Mouse (Mus musculus): ENCODE results near the gene Rnaseh1. TPM values are rescaled to one million over a fixed set of nuclear protein-coding genes. Genes with fewer than 3 reads are reported as not detected.

The Rnaseh1 gene
- total RNA-seq, 2 experiments from 2014 or later, result 9.0 to 9.4 TPM

DNA sequence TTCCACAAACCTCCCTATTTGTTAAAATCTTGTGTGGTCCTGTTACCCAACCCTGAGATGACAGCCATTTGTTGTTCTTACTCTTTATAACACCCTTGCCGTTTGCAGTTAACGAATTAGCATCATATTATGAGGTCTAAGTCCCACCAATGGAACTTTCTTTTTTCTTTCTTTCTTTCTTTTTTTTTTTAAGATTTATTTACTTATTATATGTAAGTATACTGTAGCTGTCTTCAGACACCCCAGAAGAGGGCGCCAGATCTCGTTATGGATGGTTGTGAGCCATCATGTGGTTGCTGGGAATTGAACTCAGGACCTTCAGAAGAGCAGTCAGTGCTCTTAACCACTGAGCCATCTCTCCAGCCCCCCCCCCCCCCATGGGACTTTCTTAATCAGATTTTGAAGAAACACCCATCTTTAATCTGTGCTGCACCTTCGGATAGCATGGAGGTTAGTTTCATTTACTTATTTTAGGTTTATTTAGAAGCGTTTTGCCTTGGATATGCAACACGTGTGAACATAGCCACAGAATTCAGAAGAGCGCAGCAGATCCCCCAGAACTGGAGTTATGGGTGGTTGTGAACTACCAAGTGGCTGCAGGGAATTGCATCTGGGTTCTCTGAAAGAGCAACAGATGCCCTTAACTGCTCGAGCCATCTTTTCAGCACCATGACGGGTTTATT lies 24.8 kb downstream of the Rnaseh1 start:
- no peak for DNase-seq

DNA sequence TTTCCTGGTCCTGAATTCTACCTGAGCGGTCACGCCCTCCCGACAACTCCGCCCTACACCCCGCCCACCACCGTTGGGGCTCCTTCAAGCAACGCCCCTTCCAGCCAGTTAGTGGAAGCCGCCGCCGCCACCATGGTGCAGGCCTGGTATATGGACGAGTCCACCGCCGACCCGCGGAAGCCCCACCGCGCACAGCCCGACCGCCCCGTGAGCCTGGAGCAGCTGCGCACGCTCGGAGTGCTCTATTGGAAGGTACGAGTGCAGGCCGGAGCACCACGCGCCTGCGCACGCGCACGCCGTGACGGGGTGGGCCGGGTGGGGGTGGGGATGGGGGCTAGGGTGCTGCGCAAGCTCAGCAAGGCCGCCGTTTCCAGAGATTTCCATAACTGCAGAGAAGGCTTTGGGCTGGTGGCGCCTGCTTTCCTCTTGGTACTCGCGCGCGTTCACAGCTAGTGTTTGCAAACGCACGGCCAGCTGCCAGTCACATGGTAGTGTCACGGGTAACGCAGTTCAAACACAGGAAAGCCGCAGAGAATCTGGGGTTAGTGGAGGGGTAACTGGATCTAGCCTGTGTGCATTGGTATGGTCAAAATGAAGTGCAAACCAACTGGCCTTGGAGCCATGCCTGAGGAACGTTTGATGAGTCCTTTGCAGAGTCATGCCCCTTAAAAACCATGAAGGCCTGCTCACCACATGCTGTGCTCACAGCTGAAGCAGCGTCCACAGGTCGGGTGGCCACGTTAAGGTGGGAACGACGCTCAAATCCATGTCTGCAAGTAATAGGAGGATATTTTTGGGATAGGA lies 25.9 kb downstream of the Rnaseh1 start, which contains the start of gene Adi1:
Adi1 (plus strand) TSS at position 111 of the 804 bp plus-strand sequence.
- peak; percentile 81 for DNase-seq

DNA sequence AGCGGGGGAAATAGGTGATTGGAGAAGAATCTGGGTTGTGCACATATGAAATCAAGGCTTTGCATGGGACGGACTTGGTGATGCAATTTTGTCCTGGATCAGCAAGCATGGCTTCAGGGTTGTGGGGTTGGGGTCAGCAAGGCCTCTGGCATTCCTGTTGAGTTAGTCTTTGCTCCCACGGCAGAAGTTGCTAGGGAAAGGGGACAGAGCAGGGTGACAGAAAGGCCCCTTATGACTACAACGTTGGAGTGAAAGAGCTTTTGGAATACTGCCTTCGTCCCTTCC lies 26.5 kb downstream of the Rnaseh1 start:
- no peak for DNase-seq

DNA sequence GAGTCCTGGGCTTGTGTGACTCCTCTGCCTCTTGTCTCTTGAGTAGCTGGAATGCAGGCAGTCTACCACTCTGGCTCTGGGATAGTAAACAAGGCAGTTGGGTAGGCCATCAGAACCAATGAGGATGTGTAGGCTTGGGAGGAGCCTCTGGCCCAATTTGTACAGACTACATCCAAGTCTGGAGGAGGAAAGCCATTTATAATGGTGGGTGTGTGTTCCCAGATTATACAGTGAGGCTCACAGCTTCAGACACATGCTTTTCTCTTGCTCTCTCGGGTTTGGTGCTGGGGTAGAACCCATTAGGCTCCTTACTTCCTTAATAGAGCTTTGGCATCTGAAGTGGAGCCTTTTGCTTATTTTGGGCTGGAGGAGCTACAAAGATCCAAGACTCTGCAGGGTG lies 35.3 kb downstream of the Rnaseh1 start:
- DNase-seq, result no peak

DNA sequence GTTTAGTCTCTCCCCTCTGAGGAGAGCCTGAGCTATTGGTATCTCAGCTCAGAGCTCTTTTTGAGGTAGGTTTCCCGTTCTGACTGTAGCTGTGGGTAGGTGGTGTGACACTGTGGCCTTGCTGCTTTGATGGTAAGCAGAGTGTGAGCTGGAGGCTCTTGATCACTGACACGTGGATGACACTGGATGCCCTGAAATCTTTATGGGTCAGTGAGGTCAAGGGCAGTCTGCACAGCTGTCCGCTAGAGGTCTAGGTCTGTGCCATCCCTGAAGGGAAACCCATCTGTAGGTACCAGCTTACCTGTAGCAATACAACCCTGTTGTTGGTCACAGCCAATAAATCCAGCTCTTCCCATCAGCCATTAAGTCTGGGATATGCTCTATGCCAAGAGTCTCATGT lies 36.4 kb downstream of the Rnaseh1 start:
- DNase-seq, result no peak

DNA sequence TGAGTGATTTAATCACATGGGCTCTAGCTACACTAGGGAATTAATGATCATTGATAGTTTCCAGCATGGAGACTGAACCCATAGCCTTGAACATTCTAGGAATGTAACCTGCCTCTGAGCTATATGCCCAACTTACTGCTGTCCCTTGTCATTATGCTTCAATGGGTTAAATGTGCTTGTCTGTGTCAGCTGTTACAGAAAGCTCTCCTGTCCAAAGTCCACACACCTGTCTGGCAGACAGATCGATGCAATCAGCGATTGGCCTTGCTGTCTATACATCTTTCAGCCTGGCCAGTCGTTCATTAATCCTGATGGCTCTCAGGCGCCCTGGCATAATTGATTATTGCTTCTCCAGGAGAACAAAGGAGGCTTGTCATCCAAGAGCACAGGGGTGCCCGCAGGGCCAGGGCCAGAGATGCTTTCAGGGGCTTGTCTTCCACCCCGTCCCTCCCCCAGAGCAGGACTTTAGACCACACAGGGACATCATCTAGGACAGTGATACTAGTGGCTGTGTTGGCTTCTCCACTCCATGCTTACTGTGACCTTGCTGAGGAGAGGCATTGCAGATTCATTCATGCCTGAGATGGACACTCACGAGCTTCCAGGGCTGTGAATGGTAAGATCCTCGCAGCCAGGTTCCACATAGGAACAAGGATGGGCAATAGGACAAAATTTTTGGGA lies 36.9 kb downstream of the Rnaseh1 start:
- no peak for DNase-seq

DNA sequence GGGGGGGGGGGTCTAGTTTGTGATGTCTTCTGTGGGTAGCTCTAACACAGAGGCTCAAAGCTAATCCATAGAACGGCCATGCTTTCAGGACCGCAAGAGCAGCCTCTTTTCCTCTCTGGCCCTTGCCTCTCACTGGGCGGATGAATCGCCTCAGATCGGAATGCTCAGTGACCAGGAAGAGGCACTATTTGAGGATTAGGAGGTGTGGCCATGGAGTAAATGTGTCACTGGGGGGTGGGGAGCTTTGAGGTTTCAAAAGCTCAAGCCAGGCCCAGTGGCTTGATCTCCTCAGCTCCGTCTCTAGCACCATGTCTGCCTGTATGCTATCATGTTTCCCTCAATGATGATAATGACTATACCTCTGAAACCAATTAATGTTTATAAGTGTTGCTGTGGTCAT lies 39.6 kb downstream of the Rnaseh1 start:
- DNase-seq, result no peak

DNA sequence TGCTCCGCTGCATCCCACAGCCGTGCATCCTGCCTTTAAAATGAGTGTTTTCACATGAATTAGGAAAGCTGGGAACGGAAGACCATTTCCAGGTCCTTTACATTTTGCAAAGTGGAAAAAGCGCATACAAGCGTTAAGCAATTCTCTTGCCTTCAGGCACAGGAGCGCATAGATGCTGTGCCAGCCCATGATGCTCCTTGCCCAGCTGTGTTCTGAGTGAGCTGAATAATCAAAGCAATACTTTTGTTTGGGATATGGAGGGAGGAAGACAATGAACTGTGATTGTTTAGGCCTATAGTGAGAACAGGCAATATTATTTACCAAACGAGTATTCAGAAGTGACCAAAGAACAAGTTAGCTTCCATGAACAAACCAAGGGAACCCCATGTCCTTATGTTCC lies 41.3 kb downstream of the Rnaseh1 start:
- no peak for DNase-seq

DNA sequence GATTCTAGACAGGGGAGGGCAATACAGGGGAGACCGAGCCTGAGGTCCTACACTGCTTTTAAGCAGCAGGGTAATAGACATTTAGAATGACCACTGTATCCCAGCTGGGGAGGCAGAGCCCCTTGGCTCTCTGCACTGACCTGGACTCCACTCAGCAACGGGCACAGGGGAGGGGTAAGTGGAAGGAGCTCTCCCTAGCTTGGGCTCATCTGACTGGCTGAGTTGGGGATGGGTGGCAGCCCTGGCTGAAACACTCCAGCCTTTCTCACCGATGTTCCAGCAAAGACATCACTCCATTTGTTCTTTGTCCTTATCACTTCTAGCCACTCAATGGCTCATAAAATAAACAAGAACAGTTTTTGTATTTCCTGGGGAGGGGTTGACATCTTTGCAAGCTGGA lies 44.3 kb downstream of the Rnaseh1 start:
- no peak for DNase-seq

DNA sequence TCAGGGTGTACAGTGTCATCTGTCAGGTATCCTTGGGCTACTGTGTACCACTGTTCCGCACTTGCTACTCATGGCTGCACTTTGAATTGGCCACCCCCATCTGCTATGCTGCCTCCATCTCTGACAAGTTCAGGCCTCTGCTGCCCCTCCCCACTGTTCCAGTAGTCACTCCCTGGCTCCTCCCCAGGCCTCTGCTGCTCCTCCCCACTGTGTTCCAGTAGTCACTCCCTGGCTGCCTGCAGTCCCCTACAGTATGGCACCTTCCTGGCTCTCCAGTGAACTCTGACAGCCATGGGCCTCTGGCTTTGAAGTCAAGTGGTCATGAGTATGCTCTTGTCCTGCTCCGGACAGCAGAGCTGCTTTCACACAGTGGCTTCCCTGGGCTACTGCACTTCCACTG lies 44.8 kb downstream of the Rnaseh1 start:
- no peak for DNase-seq

DNA sequence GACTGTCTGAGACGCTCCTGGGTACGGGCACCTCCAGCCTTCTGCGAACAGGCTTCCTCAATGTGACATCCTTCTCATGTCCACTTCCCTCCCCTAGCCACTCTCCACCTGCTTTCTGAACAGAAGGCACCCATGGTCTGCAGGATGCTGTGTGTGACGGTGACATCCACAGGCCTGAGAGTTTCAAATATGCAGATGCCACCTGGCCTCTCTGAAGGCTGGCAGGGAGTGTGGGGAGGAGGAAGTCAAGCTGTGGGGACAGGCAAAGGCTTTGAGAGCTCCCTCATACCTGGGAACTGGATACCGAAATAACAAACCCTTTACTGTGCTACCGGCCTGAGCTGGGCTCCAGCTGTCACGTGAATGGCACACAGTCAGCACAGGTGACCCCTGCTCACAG lies 45.4 kb downstream of the Rnaseh1 start:
- no peak for DNase-seq

DNA sequence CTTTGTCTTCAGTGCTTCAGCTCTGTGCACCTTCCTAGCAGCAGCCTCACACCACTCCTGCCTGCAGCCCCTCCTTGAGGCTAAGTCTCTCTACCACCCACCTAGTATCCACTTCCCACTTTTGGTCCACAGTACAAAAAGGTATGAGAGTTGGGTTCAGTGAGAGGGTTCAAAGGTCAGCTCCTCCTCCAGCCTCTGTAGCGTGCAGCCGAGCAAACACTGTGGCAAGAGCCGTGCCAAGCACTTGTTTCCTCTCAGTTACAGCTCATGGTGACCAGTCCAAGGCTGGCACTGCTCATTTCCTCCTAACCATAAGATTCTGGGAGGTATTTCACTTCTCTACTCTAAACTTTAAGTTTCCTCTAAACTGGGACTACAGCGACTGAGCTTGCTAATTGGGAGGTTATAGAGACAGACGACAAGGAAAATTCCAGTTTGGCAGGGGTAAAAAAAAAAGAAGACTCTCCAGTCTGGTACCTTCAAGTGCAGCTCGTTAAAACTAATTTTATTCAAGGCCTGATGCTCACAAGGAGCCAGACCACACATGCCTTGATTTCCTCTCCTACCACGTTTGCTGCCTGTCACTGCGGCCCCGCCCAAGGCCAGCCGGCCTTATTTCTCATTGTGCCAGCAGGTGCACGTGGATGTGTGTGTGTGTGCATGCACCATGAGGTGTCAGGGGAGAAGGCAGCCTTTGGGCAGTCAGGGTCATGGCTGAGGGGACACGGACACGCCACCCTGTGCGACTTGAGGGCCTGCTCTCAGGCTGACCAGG lies 48.6 kb downstream of the Rnaseh1 start:
- DNase-seq, result no peak

DNA sequence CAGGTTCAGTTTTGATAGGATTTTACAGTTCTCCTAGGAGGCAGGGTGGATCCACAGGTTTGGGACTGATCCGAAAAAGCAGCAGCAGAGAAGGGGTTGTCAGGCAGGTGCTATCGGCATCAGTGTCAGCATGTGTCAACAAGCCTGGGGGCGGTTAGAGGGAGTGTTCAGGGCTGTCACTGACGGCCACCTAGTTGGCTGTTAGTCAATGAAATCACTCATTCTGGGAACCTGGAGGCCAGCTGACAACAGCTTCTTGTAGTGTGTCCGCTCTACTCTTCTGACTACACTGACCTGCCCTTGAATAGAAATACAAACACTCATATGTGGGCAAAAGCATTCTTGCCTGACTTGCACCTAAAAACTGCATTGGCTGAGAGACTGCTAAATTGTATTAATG lies 49.7 kb downstream of the Rnaseh1 start:
- no peak for DNase-seq

DNA sequence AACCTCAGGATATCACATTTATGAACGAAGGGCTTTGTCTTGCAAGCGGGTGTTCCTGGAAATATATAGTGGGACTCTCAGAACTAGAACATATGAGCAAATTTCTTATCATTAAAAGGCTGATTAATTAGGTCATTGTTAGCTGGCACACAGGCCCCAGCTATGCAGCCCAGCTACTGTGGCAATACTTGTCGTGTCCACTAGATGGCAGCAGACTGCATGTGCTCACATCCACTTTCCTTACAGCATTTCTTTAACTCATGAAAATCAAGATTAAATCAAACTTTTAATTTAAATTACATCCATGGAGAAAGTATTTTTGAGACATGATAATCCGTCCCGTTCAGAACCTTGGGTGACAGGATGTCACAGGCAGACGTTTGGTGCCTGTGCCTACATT lies 50.3 kb downstream of the Rnaseh1 start:
- DNase-seq, result peak; percentile 80

DNA sequence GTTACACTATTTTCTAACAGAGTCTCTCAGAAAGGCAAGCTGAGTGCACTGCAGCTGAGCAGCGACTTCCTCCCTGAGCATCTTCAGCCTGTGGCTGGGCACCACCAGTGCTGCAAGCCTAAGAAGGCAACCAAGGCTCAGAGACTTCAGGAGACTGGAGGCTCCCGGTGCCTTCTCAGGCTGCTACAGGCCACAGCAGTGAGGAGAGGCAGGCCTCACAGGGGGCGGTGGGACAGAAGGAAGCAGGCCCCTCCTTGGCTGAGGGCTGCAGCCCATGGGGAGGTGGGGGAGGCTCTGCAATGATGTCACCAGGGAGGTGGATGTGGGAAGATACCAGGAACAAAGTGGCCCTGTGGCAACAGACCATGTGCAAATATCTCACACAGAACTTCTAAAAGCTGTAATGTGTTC lies 50.7 kb downstream of the Rnaseh1 start:
- DNase-seq, result peak; percentile 24

DNA sequence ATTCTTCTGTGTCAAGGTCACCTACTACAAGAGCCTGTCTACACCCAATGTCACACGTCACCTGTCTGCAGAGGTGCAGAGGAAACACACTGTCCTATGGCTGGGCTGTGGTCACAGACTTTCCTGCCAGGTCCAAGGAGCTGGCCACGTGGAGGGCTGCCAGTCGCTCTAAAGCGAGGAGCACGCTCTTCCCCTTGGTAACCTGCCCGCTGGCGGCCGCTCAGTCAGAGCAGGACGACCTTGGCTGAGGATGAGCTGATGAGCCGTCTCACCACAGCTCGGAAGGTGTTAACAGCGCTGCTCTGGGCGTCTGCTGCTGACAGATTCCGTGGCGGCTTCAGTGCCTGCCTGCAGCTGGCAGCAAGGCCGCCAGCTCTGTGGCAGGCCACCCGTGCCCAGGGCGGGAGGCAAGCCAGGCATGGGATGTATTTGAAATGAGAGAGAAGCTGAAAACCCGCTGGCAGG lies 51.2 kb downstream of the Rnaseh1 start:
- peak; percentile 89 for DNase-seq

DNA sequence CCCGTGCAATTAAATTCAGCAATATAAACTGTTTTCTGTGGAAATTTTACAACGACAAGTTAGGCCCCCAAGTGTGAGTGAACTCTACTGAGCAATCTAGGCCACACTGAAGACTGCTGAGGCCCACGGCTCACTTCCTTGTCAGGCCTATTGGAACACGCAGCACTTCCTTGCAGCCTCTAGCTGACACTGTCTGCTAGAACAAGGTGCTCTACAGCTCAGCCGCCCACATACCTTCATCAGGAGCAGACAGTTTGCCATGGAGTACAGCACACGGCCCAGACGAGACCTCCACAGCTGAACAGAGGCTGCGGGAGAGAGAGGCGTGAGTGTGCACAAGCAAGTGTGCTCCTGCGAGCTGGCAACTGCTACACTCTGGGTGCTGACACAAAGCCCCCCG lies 51.9 kb downstream of the Rnaseh1 start:
- DNase-seq, result no peak

DNA sequence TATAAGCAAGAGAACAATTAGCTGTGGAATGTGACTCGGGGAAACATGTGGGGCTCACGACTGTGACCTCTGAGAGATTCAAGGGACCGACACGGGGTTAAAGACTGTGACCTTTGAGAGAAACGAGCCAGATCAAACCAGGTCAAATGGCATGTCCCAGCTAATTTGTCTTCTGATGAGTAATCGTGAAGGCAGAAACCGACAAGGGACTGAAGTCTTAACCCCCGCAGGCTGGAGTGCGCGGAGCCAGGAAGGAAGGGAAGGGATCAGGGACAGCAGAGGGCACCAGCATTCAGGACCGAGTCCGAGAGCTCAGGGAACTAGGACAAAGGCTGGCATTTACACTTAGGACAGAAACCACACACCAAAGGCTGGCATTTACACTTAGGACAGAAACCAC lies 55.0 kb downstream of the Rnaseh1 start:
- no peak for DNase-seq

DNA sequence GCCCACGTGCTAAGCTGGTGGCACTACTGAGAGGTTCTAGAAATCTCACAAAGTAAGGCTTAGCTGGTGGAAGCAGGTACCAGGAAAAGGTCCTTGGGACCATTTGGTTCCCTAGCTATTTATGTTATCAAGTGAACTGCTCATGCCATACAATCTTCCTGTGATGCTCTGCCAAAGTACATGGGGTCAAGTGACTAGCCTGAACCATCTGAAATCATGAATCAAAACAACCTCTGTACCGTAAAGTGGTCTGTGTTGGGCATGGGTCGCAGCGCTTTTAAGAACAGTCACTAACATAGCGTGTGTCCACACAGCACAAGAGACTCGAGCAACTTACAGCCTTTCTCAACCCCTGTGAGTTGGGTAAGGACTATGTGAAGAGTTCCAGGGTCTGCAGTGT lies 55.8 kb downstream of the Rnaseh1 start:
- DNase-seq, result no peak

DNA sequence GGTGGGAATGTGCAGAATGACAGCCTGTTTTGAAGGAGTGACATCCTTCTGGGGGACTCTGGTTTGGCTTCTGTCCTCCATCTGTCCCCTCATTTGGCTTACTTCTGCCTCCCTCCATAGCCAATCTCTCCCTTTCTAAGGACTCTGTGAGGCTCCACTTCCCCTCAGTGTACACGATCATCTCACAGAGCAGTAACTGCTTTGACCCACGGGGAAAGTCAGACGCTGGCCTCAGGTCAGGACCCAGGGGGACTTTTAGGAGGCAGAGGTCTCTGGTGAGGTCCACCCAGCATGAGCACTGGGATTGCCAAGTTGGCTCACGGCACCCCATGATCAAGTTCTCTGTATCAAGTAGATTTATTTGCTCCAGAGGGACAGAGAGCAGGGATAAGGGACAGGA lies 58.8 kb downstream of the Rnaseh1 start:
- no peak for DNase-seq
